ENCODE assay signal across 8 mouse cellular contexts in genomic region chr11:89100826-89101321, GRCm38 (mm10). TPM values are rescaled to one million over a fixed set of nuclear protein-coding genes. Genes with fewer than 3 reads are reported as not detected.
DNase-seq lines count a peak whose midpoint lies in the region; ATAC-seq and TF ChIP-seq lines count a peak whose summit lies in the region.

No protein-coding gene starts in this region.

- peaks cover 64% of the 10 kb centered on the region for H3K4me1 ChIP-seq in E14TG2a.4 (replicated peaks; ENCODE audit: low read depth, low read length)
- no peaks in the 10 kb centered on the region for H3K4me1 ChIP-seq in forebrain, embryonic 14.5 days (ENCODE audit: control insufficient read depth, insufficient read depth, low read length)
- H3K4me1 ChIP-seq in heart, postnatal 0 days (ENCODE audit: control insufficient read depth, insufficient read depth), result no peaks in the 10 kb centered on the region; the same call in 1 of the 2 replicates
- peaks cover 0 to 4% of the 10 kb centered on the region in 2 experiments; a peak in 1 of 4 replicates for H3K4me1 ChIP-seq in liver, embryonic 14.5 days (replicated peaks; ENCODE audit: control insufficient read depth in 2 of 2, insufficient read depth in 2 of 2, low read length in 1 of 2)
- H3K4me1 ChIP-seq in neural tube, embryonic 14.5 days (ENCODE audit: control insufficient read depth, insufficient read depth, low read length), result peaks cover 8% of the 10 kb centered on the region; the same call in 1 of the 2 replicates

- H3K4me2 ChIP-seq in forebrain, embryonic 14.5 days (ENCODE audit: low read length), result peak overlapping the region; percentile 40
- peak overlapping the region; percentile 81 for H3K4me2 ChIP-seq in heart, postnatal 0 days (ENCODE audit: low read depth, low read length)
- H3K4me2 ChIP-seq in liver, embryonic 14.5 days (ENCODE audit: low read depth), result peak overlapping the region; percentile 63
- H3K4me2 ChIP-seq in neural tube, embryonic 14.5 days (ENCODE audit: low read depth, low read length), result peak overlapping the region; percentile 48

- H3K36me3 ChIP-seq in E14TG2a.4 (ENCODE audit: insufficient read depth, low read length), result no peaks in the 10 kb centered on the region
- H3K36me3 ChIP-seq in forebrain, embryonic 14.5 days (ENCODE audit: control insufficient read depth, insufficient read depth, low read length), result no peaks in the 10 kb centered on the region
- no peaks in the 10 kb centered on the region for H3K36me3 ChIP-seq in heart, postnatal 0 days (replicated peaks; ENCODE audit: control insufficient read depth, insufficient read depth, low read length)
- no peaks in the 10 kb centered on the region for H3K36me3 ChIP-seq in liver, embryonic 14.5 days (replicated peaks; ENCODE audit: control insufficient read depth, insufficient read depth, low read depth)
- H3K36me3 ChIP-seq in neural tube, embryonic 14.5 days (ENCODE audit: control insufficient read depth, insufficient read depth, low read length), result no peaks in the 10 kb centered on the region

- peak; percentile 66 for DNase-seq in adrenal gland, adult 2 months
- peak; percentile 45 for DNase-seq in forebrain, embryonic 14.5 days (ENCODE audit: low spot score)
- DNase-seq in heart, postnatal 0 days (ENCODE audit: low spot score), result peak; percentile 53
- DNase-seq in kidney, postnatal 25 days, result peak; percentile 70 to 83
- no peak for DNase-seq in liver, embryonic 14.5 days (ENCODE audit: low read depth in 3 of 3, low spot score in 3 of 3)
- no peak for DNase-seq in adipocyte (ENCODE audit: low spot score)

- no peak for TF ChIP-seq CTCF in E14TG2a.4 (conservative IDR thresholded peaks at IDR 0.05; ENCODE audit: low read length)
- TF ChIP-seq CTCF in heart, postnatal 0 days (IDR thresholded peaks at IDR 0.05; ENCODE audit: low read depth), result no peak
- TF ChIP-seq CTCF in liver, embryonic 14.5 days (IDR thresholded peaks at IDR 0.05; ENCODE audit: low read depth), result no peak

- H3K9ac ChIP-seq in forebrain, embryonic 14.5 days (ENCODE audit: low read length), result peak overlapping the region; percentile 1; the same call in 1 of the 2 replicates
- H3K9ac ChIP-seq in heart, postnatal 0 days (replicated peaks; ENCODE audit: low read depth, low read length), result peak overlapping the region; percentile 53; the same call in 1 of the 2 replicates
- peak overlapping the region; percentile 40 for H3K9ac ChIP-seq in liver, embryonic 14.5 days (replicated peaks)
- peak overlapping the region; percentile 41; the same call in 1 of the 2 replicates for H3K9ac ChIP-seq in neural tube, embryonic 14.5 days (replicated peaks; ENCODE audit: low read depth, low read length)

- peaks cover 6% of the 10 kb centered on the region for H3K27me3 ChIP-seq in E14TG2a.4 (ENCODE audit: insufficient read depth, low read length)
- H3K27me3 ChIP-seq in forebrain, embryonic 14.5 days (replicated peaks; ENCODE audit: control insufficient read depth, insufficient read depth, low read length), result no peaks in the 10 kb centered on the region
- H3K27me3 ChIP-seq in heart, postnatal 0 days (ENCODE audit: control insufficient read depth, insufficient read depth, low read length), result no peaks in the 10 kb centered on the region
- H3K27me3 ChIP-seq in liver, embryonic 14.5 days (ENCODE audit: control insufficient read depth, insufficient read depth, low read length), result no peaks in the 10 kb centered on the region
- H3K27me3 ChIP-seq in neural tube, embryonic 14.5 days (ENCODE audit: control insufficient read depth, insufficient read depth, low read length), result no peaks in the 10 kb centered on the region

- no peak overlapping the region for H3K27ac ChIP-seq in forebrain, embryonic 14.5 days (ENCODE audit: low read depth, low read length)
- H3K27ac ChIP-seq in heart, postnatal 0 days (ENCODE audit: low read depth), result peak overlapping the region; percentile 37; the same call in 1 of the 2 replicates
- no peak overlapping the region for H3K27ac ChIP-seq in liver, embryonic 14.5 days
- H3K27ac ChIP-seq in neural tube, embryonic 14.5 days (ENCODE audit: low read depth, low read length), result no peak overlapping the region

- 42% methylated on average over 17 of the region's 17 CpGs for WGBS in forebrain, embryonic 14.5 days
- WGBS in heart, postnatal 0 days, result 8% methylated on average over 17 of the region's 17 CpGs
- WGBS in liver, embryonic 14.5 days (ENCODE audit: insufficient replicate concordance), result 9% methylated on average over 17 of the region's 17 CpGs
- 23% methylated on average over 17 of the region's 17 CpGs for WGBS in neural tube, embryonic 14.5 days

- peak overlapping the region; percentile 27; the same call in 1 of the 2 replicates for H3K4me3 ChIP-seq in E14TG2a.4 (replicated peaks; ENCODE audit: low read length)
- peak overlapping the region; percentile 4; the same call in 1 of the 2 replicates for H3K4me3 ChIP-seq in forebrain, embryonic 14.5 days (ENCODE audit: low read depth, low read length)
- H3K4me3 ChIP-seq in heart, postnatal 0 days (ENCODE audit: low read depth, low read length), result peak overlapping the region; percentile 48
- H3K4me3 ChIP-seq in liver, embryonic 14.5 days (ENCODE audit: insufficient read depth in 1 of 2, low read depth in 2 of 2, low read length in 2 of 2), result peak overlapping the region; percentile 42 to 46
- H3K4me3 ChIP-seq in neural tube, embryonic 14.5 days (ENCODE audit: low read depth, low read length), result peak overlapping the region; percentile 17

- H3K9me3 ChIP-seq in E14TG2a.4 (ENCODE audit: low read length), result no peaks in the 10 kb centered on the region
- no peaks in the 10 kb centered on the region for H3K9me3 ChIP-seq in forebrain, embryonic 14.5 days (replicated peaks; ENCODE audit: control insufficient read depth, low read length)
- no peaks in the 10 kb centered on the region for H3K9me3 ChIP-seq in heart, postnatal 0 days (replicated peaks; ENCODE audit: control insufficient read depth, low read length)
- no peaks in the 10 kb centered on the region for H3K9me3 ChIP-seq in liver, embryonic 14.5 days (ENCODE audit: control insufficient read depth, low read length)
- no peaks in the 10 kb centered on the region for H3K9me3 ChIP-seq in neural tube, embryonic 14.5 days (ENCODE audit: control insufficient read depth, low read length)

- no peak for TF ChIP-seq EP300 in heart, postnatal 0 days (IDR thresholded peaks at IDR 0.05; ENCODE audit: low read depth)
- no peak for TF ChIP-seq EP300 in liver, embryonic 14.5 days (IDR thresholded peaks at IDR 0.05; ENCODE audit: low read depth)

- peak; percentile 37; the same call in 1 of the 2 replicates for ATAC-seq in forebrain, embryonic 14.5 days
- ATAC-seq in heart, postnatal 0 days (ENCODE audit: insufficient read depth, low read depth), result peak; percentile 62
- peak; percentile 53; the same call in 1 of the 2 replicates for ATAC-seq in liver, embryonic 14.5 days (ENCODE audit: insufficient read depth)
- peak; percentile 28; the same call in 1 of the 2 replicates for ATAC-seq in neural tube, embryonic 14.5 days (ENCODE audit: low read depth)

RNA-seq across cellular contexts. Expression of gene Gm525, which starts 27.2 kb away (rescaled TPM):
- not detected for total RNA-seq in adrenal gland, adult 2 months (2021)
- 0.26 and 0.58 TPM in 2 replicates for polyA plus RNA-seq in adrenal gland, adult 2 months (2012; rRNA removed)
- polyA plus RNA-seq in forebrain, embryonic 14.5 days (2014; fragmentation: Nextera tagmentation; extraction: Ambion mirVana), result not detected in 2 replicates
- total RNA-seq in heart, postnatal 0 days (2014; rRNA removed; ENCODE audit: low replicate concordance), result not detected in 2 replicates
- polyA plus RNA-seq in heart, postnatal 0 days (2015; fragmentation: Nextera tagmentation; extraction: Ambion mirVana), result not detected in 2 replicates
- not detected in 2 replicates for polyA plus RNA-seq in liver, embryonic 14.5 days (2012; rRNA removed)
- polyA plus RNA-seq in liver, embryonic 14.5 days (2014; fragmentation: Nextera tagmentation; extraction: Ambion mirVana), result not detected in 2 replicates
- not detected in 2 replicates for polyA plus RNA-seq in neural tube, embryonic 14.5 days (2014; fragmentation: Nextera tagmentation; extraction: Ambion mirVana)

RNA-seq across cellular contexts. Expression of gene Dgke, which starts 34.2 kb away (rescaled TPM):
- total RNA-seq in adrenal gland, adult 2 months (2021), result 10 to 100 TPM; 11.0 to 11.3 TPM
- 7.8 TPM in 2 replicates for polyA plus RNA-seq in adrenal gland, adult 2 months (2012; rRNA removed)
- polyA plus RNA-seq in forebrain, embryonic 14.5 days (2014; fragmentation: Nextera tagmentation; extraction: Ambion mirVana), result 9.9 and 12.0 TPM in 2 replicates
- 12.6 and 15.7 TPM in 2 replicates for total RNA-seq in heart, postnatal 0 days (2014; rRNA removed; ENCODE audit: low replicate concordance)
- 4.7 and 5.3 TPM in 2 replicates for polyA plus RNA-seq in heart, postnatal 0 days (2015; fragmentation: Nextera tagmentation; extraction: Ambion mirVana)
- polyA plus RNA-seq in liver, embryonic 14.5 days (2012; rRNA removed), result 0.55 and 0.63 TPM in 2 replicates
- 0.37 and 0.39 TPM in 2 replicates for polyA plus RNA-seq in liver, embryonic 14.5 days (2014; fragmentation: Nextera tagmentation; extraction: Ambion mirVana)
- 17.7 and 19.9 TPM in 2 replicates for polyA plus RNA-seq in neural tube, embryonic 14.5 days (2014; fragmentation: Nextera tagmentation; extraction: Ambion mirVana)

Comparison
In these comparisons a context has a peak if more than half of its experiments do, and no peak if none do; other contexts are left out.
1. DNase-seq: peak in adrenal gland, adult 2 months (single experiment), forebrain, embryonic 14.5 days (single experiment), heart, postnatal 0 days (single experiment) and kidney, postnatal 25 days (2 of 2); none in liver, embryonic 14.5 days (0 of 3) and adipocyte (single experiment).
2. H3K9ac ChIP-seq: peak in every context shown above with its lines; median percentile 53 in heart, postnatal 0 days; 41 in neural tube, embryonic 14.5 days; 40 in liver, embryonic 14.5 days; 1 in forebrain, embryonic 14.5 days.
3. Peak in every context shown above with its lines, with median percentiles within 50 percentile points of each other: H3K4me3 ChIP-seq, ATAC-seq and H3K4me2 ChIP-seq.